ENCODE assay signal across 13 mouse cellular contexts in the genomic region with DNA sequence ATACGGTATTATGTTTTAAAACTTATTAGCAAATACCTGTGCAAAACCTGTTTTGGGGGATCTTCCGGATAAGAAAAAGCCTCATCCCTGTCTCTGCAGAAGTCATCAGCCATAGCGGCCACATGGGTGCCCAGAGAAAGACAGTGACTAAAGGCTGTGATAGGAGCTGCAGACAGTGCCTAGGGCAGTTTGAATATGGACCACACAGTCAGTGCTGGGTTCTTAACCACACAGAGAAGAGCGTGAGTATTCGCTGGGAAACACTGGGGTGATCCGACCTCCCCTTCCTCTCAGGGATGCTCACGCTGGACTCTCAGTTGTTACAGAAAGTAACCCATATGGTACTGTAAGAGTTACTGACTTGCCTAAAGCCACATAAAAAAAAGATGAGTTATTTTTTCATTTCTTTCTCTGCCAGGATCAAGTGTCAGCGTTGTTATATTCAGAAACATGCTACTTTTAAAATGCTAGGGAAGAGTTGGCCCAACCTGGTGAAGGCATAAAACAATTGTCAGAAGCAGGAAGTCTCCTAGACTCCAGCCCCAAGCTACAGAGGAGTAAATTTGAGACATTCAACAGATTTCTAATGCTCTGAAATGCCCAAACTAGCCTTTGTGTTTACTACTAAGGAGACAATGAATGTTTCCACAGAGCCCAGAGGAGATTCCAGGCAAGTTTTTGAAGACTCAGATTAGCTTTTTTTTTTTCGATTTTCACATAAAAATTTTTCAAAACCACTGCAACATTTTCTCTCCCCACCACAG.
DNase-seq lines count a peak whose midpoint lies in the region; ATAC-seq and TF ChIP-seq lines count a peak whose summit lies in the region.
"Had no signal": no experiment of that assay in that cellular context is flagged by ENCODE, and none has a peak within 500 bp of the region (broad histone marks: within the 10 kb centered on the region; RNA-seq: fewer than 3 reads in every experiment).

No protein-coding gene starts in this region.

- peaks cover 8% of the 10 kb centered on the region; the same call in 1 of the 2 replicates for H3K4me1 ChIP-seq in forebrain, embryonic 11.5 days (replicated peaks; ENCODE audit: control insufficient read depth, insufficient read depth, low read length)
- peaks cover 12% of the 10 kb centered on the region; the same call in 1 of the 2 replicates for H3K4me1 ChIP-seq in forebrain, embryonic 15.5 days
- H3K4me1 ChIP-seq in forebrain, embryonic 14.5 days (ENCODE audit: control insufficient read depth, insufficient read depth, low read length) = peaks cover 7% of the 10 kb centered on the region
- H3K4me1 ChIP-seq: lung, embryonic 15.5 days had no signal

- ATAC-seq in forebrain, embryonic 11.5 days (replicated peaks; ENCODE audit: low FRiP score) = peak; percentile 3; the same call in 1 of the 2 replicates
- ATAC-seq in forebrain, embryonic 15.5 days (replicated peaks) = no peak
- no peak for ATAC-seq in forebrain, embryonic 14.5 days
- ATAC-seq: activated CD4-positive, CD25-positive, alpha-beta regulatory T cell, adult 4 months had no signal

- 65% methylated on average over 9 of the region's 9 CpGs for WGBS in forebrain, embryonic 11.5 days
- WGBS in forebrain, embryonic 15.5 days = 63% methylated on average over 9 of the region's 9 CpGs
- 65% methylated on average over 9 of the region's 9 CpGs for WGBS in forebrain, embryonic 14.5 days

- H3K4me2 ChIP-seq in forebrain, embryonic 11.5 days (ENCODE audit: low read depth, low read length, severe bottlenecking) = 0 out of 2 replicates have a peak overlapping the region, but pooled peaks have one; percentile 0
- H3K4me2 ChIP-seq in forebrain, embryonic 15.5 days (replicated peaks) = no peak overlapping the region
- no peak overlapping the region for H3K4me2 ChIP-seq in forebrain, embryonic 14.5 days (ENCODE audit: low read length)
- peak overlapping the region; percentile 53 for H3K4me2 ChIP-seq in myocyte (ENCODE audit: low read depth)
- H3K4me2 ChIP-seq: lung, embryonic 15.5 days had no signal

- no peak for DNase-seq in forebrain, embryonic 11.5 days (ENCODE audit: low spot score)
- DNase-seq in kidney, postnatal 10 days = peak; percentile 19
- no peak for DNase-seq in kidney, adult 9 months
- DNase-seq in forebrain, embryonic 14.5 days (ENCODE audit: low spot score) = no peak
- no peak for DNase-seq in c-Kit-positive CD71-positive TER-119-positive erythroid progenitor cells, embryonic 14.5 days (ENCODE audit: low spot score)
- DNase-seq in layer of hippocampus, adult 8-10 months (ENCODE audit: low spot score in 2 of 2) = no peak
- DNase-seq: right cerebral cortex, adult 18-20 months had no signal

- H3K27ac ChIP-seq in forebrain, embryonic 11.5 days (ENCODE audit: low read depth, low read length) = peak overlapping the region; percentile 34
- no peak overlapping the region for H3K27ac ChIP-seq in forebrain, embryonic 15.5 days (replicated peaks)
- 0 out of 2 replicates have a peak overlapping the region, but pooled peaks have one; percentile 33 for H3K27ac ChIP-seq in forebrain, embryonic 14.5 days (ENCODE audit: low read depth, low read length)
- H3K27ac ChIP-seq: layer of hippocampus, adult 2 months; lung, embryonic 15.5 days had no signal

- no peaks in the 10 kb centered on the region for H3K9me3 ChIP-seq in forebrain, embryonic 11.5 days (ENCODE audit: control insufficient read depth, low read length)
- H3K9me3 ChIP-seq in forebrain, embryonic 15.5 days = no peaks in the 10 kb centered on the region
- no peaks in the 10 kb centered on the region for H3K9me3 ChIP-seq in forebrain, embryonic 14.5 days (replicated peaks; ENCODE audit: control insufficient read depth, low read length)
- H3K9me3 ChIP-seq: G1E; lung, embryonic 15.5 days had no signal

- H3K79me2 ChIP-seq in myocyte (ENCODE audit: control insufficient read depth, insufficient read depth) = no peaks in the 10 kb centered on the region

- no peak overlapping the region; the same call in 1 of the 2 replicates for H3K9ac ChIP-seq in forebrain, embryonic 11.5 days (ENCODE audit: low read length)
- no peak overlapping the region for H3K9ac ChIP-seq in forebrain, embryonic 15.5 days (replicated peaks)
- H3K9ac ChIP-seq in forebrain, embryonic 14.5 days (ENCODE audit: low read length) = no peak overlapping the region
- H3K9ac ChIP-seq: lung, embryonic 15.5 days had no signal

- no peaks in the 10 kb centered on the region for H3K36me3 ChIP-seq in forebrain, embryonic 11.5 days (ENCODE audit: control insufficient read depth, insufficient read depth, low read length)
- H3K36me3 ChIP-seq in forebrain, embryonic 15.5 days = no peaks in the 10 kb centered on the region
- no peaks in the 10 kb centered on the region for H3K36me3 ChIP-seq in forebrain, embryonic 14.5 days (ENCODE audit: control insufficient read depth, insufficient read depth, low read length)
- no peaks in the 10 kb centered on the region for H3K36me3 ChIP-seq in myocyte (ENCODE audit: control insufficient read depth, insufficient read depth)
- H3K36me3 ChIP-seq: G1E; lung, embryonic 15.5 days had no signal

- H3K4me3 ChIP-seq in forebrain, embryonic 11.5 days (ENCODE audit: low read depth, low read length) = no peak overlapping the region
- H3K4me3 ChIP-seq in forebrain, embryonic 15.5 days = no peak overlapping the region
- no peak overlapping the region for H3K4me3 ChIP-seq in forebrain, embryonic 14.5 days (ENCODE audit: low read depth, low read length)
- H3K4me3 ChIP-seq in myocyte = no peak overlapping the region
- H3K4me3 ChIP-seq: layer of hippocampus, adult 2 months; lung, embryonic 15.5 days had no signal

- no peak for TF ChIP-seq POLR2A in myocyte (IDR thresholded peaks at IDR 0.05; ENCODE audit: insufficient read length, low read depth)

- H3K27me3 ChIP-seq in forebrain, embryonic 11.5 days (ENCODE audit: control insufficient read depth, insufficient read depth, low read length) = no peaks in the 10 kb centered on the region
- H3K27me3 ChIP-seq in forebrain, embryonic 15.5 days = no peaks in the 10 kb centered on the region
- no peaks in the 10 kb centered on the region for H3K27me3 ChIP-seq in forebrain, embryonic 14.5 days (replicated peaks; ENCODE audit: control insufficient read depth, insufficient read depth, low read length)
- H3K27me3 ChIP-seq in myocyte (ENCODE audit: control insufficient read depth, insufficient read depth, insufficient read length) = no peaks in the 10 kb centered on the region
- H3K27me3 ChIP-seq: lung, embryonic 15.5 days had no signal

- no peak overlapping the region for H3ac ChIP-seq in myocyte (ENCODE audit: control insufficient read depth, insufficient read length)

TF ChIP-seq in myocyte, 11 proteins besides CTCF, POLR2A, EP300 and RAD21:
- TF ChIP-seq POLR2AphosphoS2 (IDR thresholded peaks at IDR 0.05; ENCODE audit: insufficient read length, low read depth) = no peak
- no peak for TF ChIP-seq CEBPB (IDR thresholded peaks at IDR 0.05; ENCODE audit: insufficient read depth, poor library complexity, severe bottlenecking)
- no peak for TF ChIP-seq TCF3 (IDR thresholded peaks at IDR 0.05; ENCODE audit: insufficient read length, low read depth)
TF ChIP-seq in myocyte: peak in this region for 0.

Comparison
In these comparisons a context has a peak if more than half of its experiments do, and no peak if none do; other contexts are left out.
1. H3K4me2 ChIP-seq: peak in forebrain, embryonic 11.5 days (single experiment) and myocyte (single experiment); none in forebrain, embryonic 15.5 days (single experiment) and forebrain, embryonic 14.5 days (single experiment).